Mouse (Mus musculus) mesoderm, embryonic 11.5 days (tissue): ENCODE results near the gene Frmd4a.
"Not testable (repeated sequence)": the region's sequence is repeated elsewhere in the genome, so short reads cannot be mapped to it uniquely, and the experiment has no call there.

Experiments
- DNase-seq: peaks from one replicate; pipeline ENCODE4 v3.0.0-alpha.2; 2012; ENCODE audit warnings: low read depth, low spot score

Gene Frmd4a

GRCm38 (mm10) chr2:4614276-4614929 lies 596.9 kb downstream of the Frmd4a start:
- DNase-seq = not testable (repeated sequence)

GRCm38 (mm10) chr2:4615014-4615546 lies 597.6 kb downstream of the Frmd4a start:
- DNase-seq = no peak

GRCm38 (mm10) chr2:4616995-4617394 lies 599.5 kb downstream of the Frmd4a start:
- DNase-seq = no peak

GRCm38 (mm10) chr2:4619126-4619525 lies 601.6 kb downstream of the Frmd4a start:
- not testable (repeated sequence) for DNase-seq

GRCm38 (mm10) chr2:4619893-4620593 lies 602.5 kb downstream of the Frmd4a start:
- DNase-seq = no peak

GRCm38 (mm10) chr2:4620640-4621401 lies 603.3 kb downstream of the Frmd4a start:
- no peak for DNase-seq

GRCm38 (mm10) chr2:4621471-4621985 lies 604.0 kb downstream of the Frmd4a start:
- DNase-seq = no peak

GRCm38 (mm10) chr2:4626911-4627310 lies 609.4 kb downstream of the Frmd4a start:
- DNase-seq = no peak

GRCm38 (mm10) chr2:4628920-4629319 lies 611.4 kb downstream of the Frmd4a start:
- no peak for DNase-seq

- no peak for DNase-seq
Measured at GRCm38 (mm10) chr2:4629470-4629869, 612.0 kb downstream of the Frmd4a start.

GRCm38 (mm10) chr2:4630197-4630835 lies 612.8 kb downstream of the Frmd4a start:
- no peak for DNase-seq

- no peak for DNase-seq
Measured at GRCm38 (mm10) chr2:4635804-4636203, 618.3 kb downstream of the Frmd4a start.

- DNase-seq = no peak
Measured at GRCm38 (mm10) chr2:4636656-4637055, 619.1 kb downstream of the Frmd4a start.

GRCm38 (mm10) chr2:4638189-4638588 lies 620.7 kb downstream of the Frmd4a start:
- DNase-seq = no peak

- DNase-seq = no peak
Measured at GRCm38 (mm10) chr2:4645066-4645465, 627.5 kb downstream of the Frmd4a start.

- no peak for DNase-seq
Measured at GRCm38 (mm10) chr2:4648094-4648493, 630.6 kb downstream of the Frmd4a start.

- no peak for DNase-seq
Measured at GRCm38 (mm10) chr2:4649646-4650045, 632.1 kb downstream of the Frmd4a start.

GRCm38 (mm10) chr2:4651500-4652285 lies 634.2 kb downstream of the Frmd4a start, which contains the start of gene Prpf18:
TSS of gene Prpf18 (minus strand) at chr2:4652113.
- DNase-seq = peak; percentile 95

GRCm38 (mm10) chr2:4660677-4661076 lies 643.2 kb downstream of the Frmd4a start:
- no peak for DNase-seq
